Mouse (Mus musculus) thymus, postnatal 25 days (tissue): ENCODE measurements around the gene Apip.

Experiments
- DNase-seq: peaks from one replicate; pipeline ENCODE4 v3.0.0; 2022

The Apip gene

GRCm38 (mm10) chr2:103073219-103073982 lies at the start of gene Apip, which contains the start of gene Pdhx:
Gene Apip (plus strand): TSS chr2:103073675.
Gene Pdhx (minus strand): TSS chr2:103073513.
- peak; percentile 100 for DNase-seq

GRCm38 (mm10) chr2:103037831-103038230 lies 35.6 kb upstream of the Apip start:
- DNase-seq: no peak

GRCm38 (mm10) chr2:103040896-103041295 lies 32.6 kb upstream of the Apip start:
- DNase-seq: no peak

- no peak for DNase-seq
These were observed 28.2 kb upstream of the Apip start for GRCm38 (mm10) chr2:103045286-103045685.

- no peak for DNase-seq
These were observed 21.3 kb upstream of the Apip start for GRCm38 (mm10) chr2:103051937-103052893.

GRCm38 (mm10) chr2:103055820-103056219 lies 17.7 kb upstream of the Apip start:
- no peak for DNase-seq

GRCm38 (mm10) chr2:103058266-103058665 lies 15.2 kb upstream of the Apip start:
- no peak for DNase-seq

- DNase-seq: peak; percentile 35
These were observed 10.6 kb upstream of the Apip start for GRCm38 (mm10) chr2:103062865-103063264.

- DNase-seq: no peak
These were observed 6.6 kb upstream of the Apip start for GRCm38 (mm10) chr2:103066683-103067551.

- DNase-seq: no peak
These were observed 5.8 kb upstream of the Apip start for GRCm38 (mm10) chr2:103067552-103068207.

GRCm38 (mm10) chr2:103068602-103069001 lies 4.9 kb upstream of the Apip start:
- DNase-seq: no peak

- DNase-seq: no peak
These were observed 3.6 kb upstream of the Apip start for GRCm38 (mm10) chr2:103069752-103070405.

GRCm38 (mm10) chr2:103070586-103070985 lies 2.9 kb upstream of the Apip start:
- DNase-seq: no peak

GRCm38 (mm10) chr2:103081117-103081516 lies 7.6 kb downstream of the Apip start:
- DNase-seq: no peak

- DNase-seq: no peak
These were observed 8.2 kb downstream of the Apip start for GRCm38 (mm10) chr2:103081706-103082105.

- no peak for DNase-seq
These were observed 9.4 kb downstream of the Apip start for GRCm38 (mm10) chr2:103082853-103083252.

- peak; percentile 7 for DNase-seq
These were observed 11.0 kb downstream of the Apip start for GRCm38 (mm10) chr2:103084451-103084850.

GRCm38 (mm10) chr2:103085633-103086032 lies 12.2 kb downstream of the Apip start:
- no peak for DNase-seq

- no peak for DNase-seq
These were observed 13.0 kb downstream of the Apip start for GRCm38 (mm10) chr2:103086432-103086831.

- DNase-seq: no peak
These were observed 14.6 kb downstream of the Apip start for GRCm38 (mm10) chr2:103088099-103088498.

GRCm38 (mm10) chr2:103089521-103089920 lies 16.0 kb downstream of the Apip start:
- no peak for DNase-seq

GRCm38 (mm10) chr2:103102595-103102994 lies 29.1 kb downstream of the Apip start:
- DNase-seq: no peak
